Mouse (Mus musculus) gastrocnemius, adult 18-20 months (tissue): ENCODE data around the gene Slc39a2. TPM values are rescaled to one million over a fixed set of nuclear protein-coding genes. Genes with fewer than 3 reads are reported as not detected.

ENCODE experiments used
- DNase-seq: peaks from one replicate; pipeline ENCODE4 v3.0.0; 2021; ENCODE audit warnings: low spot score
- total RNA-seq, 2 experiments: library from RNA; stranded (reverse); gene quantifications; 2 replicates each; pipeline ENCODE4 v1.2.3; 2021

Gene Slc39a2
- total RNA-seq, 2 experiments from 2014 or later = 0.33 to 0.57 TPM

DNA sequence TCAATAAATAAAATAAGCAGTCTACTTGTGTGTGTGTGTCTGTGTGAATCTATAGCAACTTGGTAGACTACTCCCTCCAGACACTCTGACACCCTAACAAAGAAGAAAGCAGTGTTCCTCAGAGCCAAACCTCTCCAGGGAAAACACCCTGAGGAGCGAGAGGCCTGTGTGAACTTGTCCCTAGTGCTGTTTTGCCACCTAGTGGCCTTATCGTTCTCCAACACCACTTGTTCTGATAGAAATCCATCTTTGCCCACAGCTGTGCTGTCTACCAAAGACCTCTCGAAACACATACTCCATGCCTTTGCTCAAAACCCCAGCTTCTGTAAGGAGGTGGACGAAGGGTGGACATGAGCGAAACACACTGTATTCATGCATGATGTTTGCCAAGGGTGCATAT lies 38.1 kb downstream of the Slc39a2 start:
- peak; percentile 83 for DNase-seq

DNA sequence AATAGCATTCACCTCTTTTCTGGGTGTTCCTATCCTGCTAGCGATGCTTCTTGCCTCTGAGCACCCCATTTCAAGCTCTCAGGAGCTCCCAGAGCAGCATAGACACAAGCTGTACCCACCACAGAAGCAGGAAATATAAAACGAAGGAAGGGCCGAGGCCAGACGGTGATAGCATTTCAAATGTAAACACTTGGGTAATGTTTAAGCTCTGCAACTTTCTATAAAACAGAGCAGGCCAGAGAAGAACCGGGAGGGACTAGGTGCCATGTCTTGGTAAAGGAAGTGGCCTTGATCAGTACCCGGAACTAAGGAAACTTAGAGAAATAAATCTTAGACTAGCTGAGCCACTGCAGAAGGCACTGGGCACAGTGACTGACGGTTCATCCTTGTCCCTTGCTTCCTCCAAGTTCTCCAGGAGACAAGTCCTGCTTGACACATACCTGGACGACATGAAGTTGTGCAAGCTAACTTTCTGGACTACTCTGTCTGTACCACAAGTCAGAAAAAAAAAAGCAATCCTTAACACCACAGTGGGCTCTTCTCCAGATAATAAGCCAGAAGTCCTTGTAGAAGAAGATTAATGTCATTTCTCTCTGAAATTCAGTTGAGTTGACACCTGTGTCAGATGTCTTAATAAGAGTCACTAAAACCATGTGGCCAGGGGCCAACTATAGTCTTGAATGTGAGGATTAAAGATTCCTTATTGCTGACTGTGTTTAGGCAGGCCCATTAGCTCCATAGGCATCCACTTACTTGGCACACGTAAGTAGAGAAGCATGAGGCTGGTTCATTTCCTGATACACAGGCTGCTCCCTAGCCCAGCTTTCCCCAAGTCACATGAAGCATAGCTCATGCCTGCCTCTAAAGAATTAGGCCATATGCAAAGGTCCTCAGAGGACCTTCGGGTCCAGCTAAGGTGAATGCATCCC lies 39.7 kb downstream of the Slc39a2 start:
- no peak for DNase-seq

DNA sequence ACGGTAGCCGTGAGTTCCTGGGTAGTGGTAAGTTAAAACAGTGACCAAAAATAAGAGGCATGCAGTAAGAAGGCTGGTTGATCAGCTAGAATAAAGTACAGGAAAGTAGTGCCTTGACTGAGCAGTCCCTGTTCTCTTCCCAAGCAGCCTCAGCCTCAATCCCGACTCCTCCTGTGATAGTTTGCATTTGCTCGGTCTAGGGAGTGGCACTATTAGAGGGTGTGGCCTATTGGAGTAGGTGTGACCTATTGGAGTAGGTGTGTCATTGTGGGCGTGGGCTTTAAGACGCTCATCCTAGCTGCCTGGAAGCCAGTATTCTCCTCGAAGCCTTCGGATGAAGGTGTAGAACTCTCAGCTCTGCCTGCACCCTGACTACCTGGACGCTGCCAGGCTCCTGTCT lies 46.3 kb downstream of the Slc39a2 start:
- DNase-seq = no peak

DNA sequence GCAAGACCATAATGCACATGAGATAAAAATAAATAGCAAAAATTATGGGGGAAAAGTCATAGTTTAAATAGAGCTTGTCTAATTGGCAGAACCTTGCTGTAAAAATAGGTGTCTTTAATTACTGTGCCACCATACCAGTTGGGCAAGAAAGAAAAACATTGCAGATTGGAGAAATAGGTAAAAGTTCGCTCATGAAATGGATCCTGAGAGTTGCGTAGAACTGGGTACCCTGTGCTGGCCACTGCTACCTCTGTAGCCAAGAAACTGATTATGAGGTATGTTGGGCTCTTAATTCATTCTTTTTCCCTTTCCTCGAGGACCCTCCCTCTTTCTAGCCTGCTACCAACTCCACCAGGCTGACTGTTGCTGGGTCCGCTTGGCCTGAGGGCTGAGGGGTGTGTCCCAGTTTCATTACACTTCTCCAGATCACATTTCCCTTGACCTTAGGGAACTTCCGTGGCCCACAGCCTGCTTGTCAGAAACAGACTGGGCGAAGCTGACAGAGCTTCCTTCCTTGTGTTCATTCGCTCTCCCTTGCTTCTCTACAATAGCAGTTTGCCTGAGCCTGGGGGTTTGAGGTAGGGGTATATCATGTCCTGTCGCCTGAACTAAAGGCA lies 48.4 kb downstream of the Slc39a2 start:
- DNase-seq = peak; percentile 73

DNA sequence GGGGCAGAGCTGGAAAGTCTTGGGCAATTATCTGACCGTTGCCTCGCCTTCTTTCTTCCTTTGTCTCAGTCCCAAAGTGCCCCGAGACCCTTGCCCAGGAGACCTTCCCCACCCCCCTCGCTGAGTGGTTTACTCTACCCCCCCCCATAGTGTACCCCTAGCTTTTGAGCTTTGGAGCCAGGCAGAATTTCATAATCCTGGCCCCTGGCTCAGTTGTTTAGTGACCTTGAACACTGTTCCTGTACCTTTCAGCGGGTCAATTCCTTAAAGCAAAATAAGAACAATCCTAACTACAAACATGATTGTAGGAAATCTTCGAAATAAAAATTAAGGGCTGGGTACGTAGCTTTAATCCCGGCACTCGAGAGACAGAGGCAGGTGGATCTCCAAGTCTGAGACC lies 48.9 kb downstream of the Slc39a2 start:
- no peak for DNase-seq

DNA sequence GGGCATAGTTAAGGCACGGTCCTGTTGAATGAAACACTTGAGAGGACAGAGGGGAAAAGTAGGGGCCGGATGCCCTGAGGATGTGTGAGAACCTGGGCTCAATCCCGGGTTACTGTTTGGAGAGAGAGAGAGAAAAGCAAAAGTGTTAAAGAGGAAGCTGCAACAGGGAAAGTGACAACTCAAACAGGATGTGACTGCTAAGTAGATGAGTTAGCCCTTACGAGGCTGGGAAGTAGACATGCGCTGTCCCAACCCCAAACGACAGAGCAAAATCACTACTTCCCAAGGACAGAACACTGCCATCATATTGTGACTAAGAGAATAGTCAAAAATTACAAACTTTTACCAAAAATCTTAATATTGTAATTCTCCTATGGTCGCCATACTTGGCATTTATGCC lies 49.5 kb downstream of the Slc39a2 start:
- DNase-seq = no peak

DNA sequence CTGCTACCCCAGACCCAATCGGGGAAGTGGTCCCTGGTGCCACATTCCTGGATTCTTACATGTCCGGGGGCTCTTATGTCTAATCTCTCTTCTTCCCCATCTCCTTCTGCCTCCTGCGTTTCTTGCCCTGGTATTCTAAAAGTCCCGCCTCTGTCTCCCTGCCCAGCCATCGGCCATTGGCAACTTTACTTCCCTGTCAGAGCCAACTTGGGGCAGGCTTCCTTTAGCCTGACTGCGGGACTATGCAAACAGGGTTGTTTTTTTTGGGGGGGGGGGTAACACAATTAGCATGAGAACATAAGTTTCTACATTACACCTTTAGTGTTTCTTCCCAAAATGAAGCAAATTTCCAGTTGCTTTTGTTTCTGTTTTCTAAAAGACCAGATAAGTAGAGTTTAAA lies 50.6 kb downstream of the Slc39a2 start:
- DNase-seq = no peak

Other genes starting within 250 kb of the Slc39a2 start
- not detected for gene Gm17079, start 197.4 kb upstream of the Slc39a2 start, total RNA-seq
- not detected for gene Gm5800, start 175.7 kb upstream of the Slc39a2 start, total RNA-seq
- not detected for gene Ang4, start 119.3 kb upstream of the Slc39a2 start, total RNA-seq
- not detected for gene AY358078, start 92.8 kb upstream of the Slc39a2 start, total RNA-seq
- not detected for gene Ear6, start 39.2 kb upstream of the Slc39a2 start, total RNA-seq
- 10 to 100 TPM; 12.2 to 19.5 TPM for gene Mettl17, start 8.0 kb upstream of the Slc39a2 start, total RNA-seq
- gene Ndrg2, start 21.3 kb downstream of the Slc39a2 start, total RNA-seq = 1,000 to 10,000 TPM; 1,941 to 1,973 TPM
- gene Tppp2, start 25.5 kb downstream of the Slc39a2 start, total RNA-seq = 1 to 10 TPM; 2.2 to 2.7 TPM
- not detected for gene Rnase13, start 29.9 kb downstream of the Slc39a2 start, total RNA-seq
- gene Arhgef40, start 91.8 kb downstream of the Slc39a2 start, total RNA-seq = 10 to 100 TPM in 1 of 2 experiments, 1 to 10 TPM in 1; 7.8 to 13.7 TPM
- 1 to 10 TPM in 1 of 2 experiments, under 1 TPM in 1; 0.84 to 1.2 TPM for gene Tmem253, start 122.8 kb downstream of the Slc39a2 start, total RNA-seq
- 10 to 100 TPM; 11.1 to 14.4 TPM for gene Zfp219, start 127.8 kb downstream of the Slc39a2 start, total RNA-seq
- gene Olfr221, start 149.6 kb downstream of the Slc39a2 start, total RNA-seq = not detected
- gene Hnrnpc, start 211.1 kb downstream of the Slc39a2 start, total RNA-seq = 10 to 100 TPM; 71.5 to 86.7 TPM
- gene Rpgrip1, start 217.8 kb downstream of the Slc39a2 start, total RNA-seq = under 1 TPM in 1 of 2 experiments, not detected in 1; 0.09 TPM